Mouse (Mus musculus) ES-Bruce4 (cell line): ENCODE measurements around the gene Hist2h2aa2. TPM values are rescaled to one million over a fixed set of nuclear protein-coding genes. Genes with fewer than 3 reads are reported as not detected.
"Not testable (repeated sequence)": the region's sequence is repeated elsewhere in the genome, so short reads cannot be mapped to it uniquely, and the experiment has no call there.

Source experiments
- H3K27ac ChIP-seq: 2 replicates; pipeline ENCODE4 v1.5.1; 2012; ENCODE audit warnings: low read length, inconsistent platforms; ENCODE audit not compliant: insufficient read depth
- H3K27me3 ChIP-seq: 2 replicates; pipeline ENCODE4 v1.6.1; 2012; ENCODE audit warnings: mild to moderate bottlenecking, low read length, inconsistent platforms; ENCODE audit not compliant: control insufficient read depth, poor library complexity, insufficient read depth, severe bottlenecking
- H3K36me3 ChIP-seq: 2 replicates; pipeline ENCODE4 v1.6.1; 2012; ENCODE audit warnings: inconsistent platforms, mild to moderate bottlenecking, low read length, moderate library complexity; ENCODE audit not compliant: control insufficient read depth, poor library complexity, insufficient read depth, severe bottlenecking
- H3K4me1 ChIP-seq: one replicate; pipeline ENCODE4 v1.8.1; 2011; ENCODE audit warnings: low read length; ENCODE audit not compliant: control insufficient read depth, insufficient read depth
- H3K4me3 ChIP-seq: 2 replicates; pipeline ENCODE4 v1.5.1; 2011; ENCODE audit warnings: low read depth, mild to moderate bottlenecking, low read length
- H3K9ac ChIP-seq: 2 replicates; pipeline ENCODE4 v1.6.1; 2012; ENCODE audit warnings: low read depth, mild to moderate bottlenecking, inconsistent platforms; ENCODE audit not compliant: poor library complexity, severe bottlenecking
- H3K9me3 ChIP-seq: replicated peaks from 2 replicates; pipeline ENCODE4 v1.6.1; 2012; ENCODE audit warnings: mild to moderate bottlenecking, low read length, inconsistent platforms; ENCODE audit not compliant: control insufficient read depth, poor library complexity, insufficient read depth, severe bottlenecking
- CTCF ChIP-seq: IDR thresholded peaks from one replicate; pipeline ENCODE4 v1.8.1; 2011; ENCODE audit warnings: low read depth, low read length
- EP300 ChIP-seq: IDR thresholded peaks from 2 replicates; pipeline ENCODE4 v1.6.1; 2011; ENCODE audit warnings: low read depth, low read length; ENCODE audit not compliant: insufficient read depth
- POLR2A ChIP-seq: IDR thresholded peaks from one replicate; pipeline ENCODE4 v1.8.1; 2011; ENCODE audit warnings: low read length; ENCODE audit not compliant: insufficient read depth
- polyA plus RNA-seq: library from polyadenylated mRNA; stranded (reverse); fragments of >200 nt; gene quantifications from 2 replicates; pipeline ENCODE4 v1.2.4, GENCODE M21; 2011; ENCODE audit warnings: low read depth; ENCODE audit not compliant: missing spikeins, insufficient read depth, insufficient read length

The Hist2h2aa2 gene
- polyA plus RNA-seq, 1 experiment: 17.2 TPM

GRCm38 (mm10) chr3:96251787-96252186 lies 11.7 kb upstream of the Hist2h2aa2 start:
- H3K27ac ChIP-seq: no peak overlapping the region
- no peaks in the 10 kb centered on the region for H3K4me1 ChIP-seq
- TF ChIP-seq POLR2A (no peak), CTCF (no peak), EP300 (no peak)
- H3K9me3 ChIP-seq: no peaks in the 10 kb centered on the region
- H3K4me3 ChIP-seq: no peak overlapping the region
- H3K36me3 ChIP-seq: peaks cover 7% of the 10 kb centered on the region; the same call in 1 of the 2 replicates
- H3K27me3 ChIP-seq: no peaks in the 10 kb centered on the region
- no peak overlapping the region for H3K9ac ChIP-seq

GRCm38 (mm10) chr3:96250890-96251289 lies 10.8 kb upstream of the Hist2h2aa2 start:
- Histone ChIP-seq H3K9me3 (no peaks in the 10 kb centered on the region), H3K4me3 (no peak overlapping the region), H3K9ac (no peak overlapping the region), H3K36me3 (peaks cover 7% of the 10 kb centered on the region; the same call in 1 of the 2 replicates), H3K27ac (no peak overlapping the region), H3K4me1 (no peaks in the 10 kb centered on the region), H3K27me3 (no peaks in the 10 kb centered on the region)
- TF ChIP-seq POLR2A: no peak
- TF ChIP-seq EP300: no peak
- no peak for TF ChIP-seq CTCF

GRCm38 (mm10) chr3:96249034-96249345 lies 8.9 kb upstream of the Hist2h2aa2 start:
- no peaks in the 10 kb centered on the region for H3K27me3 ChIP-seq
- TF ChIP-seq CTCF: no peak
- no peak for TF ChIP-seq POLR2A
- no peak for TF ChIP-seq EP300
- H3K9ac ChIP-seq: peak overlapping the region; percentile 99; the same call in 1 of the 2 replicates
- H3K9me3 ChIP-seq: no peaks in the 10 kb centered on the region
- H3K36me3 ChIP-seq: peaks cover 7% of the 10 kb centered on the region; the same call in 1 of the 2 replicates
- no peak overlapping the region for H3K4me3 ChIP-seq
- H3K4me1 ChIP-seq: no peaks in the 10 kb centered on the region
- no peak overlapping the region for H3K27ac ChIP-seq

- Histone ChIP-seq H3K36me3 (peaks cover 7% of the 10 kb centered on the region; the same call in 1 of the 2 replicates), H3K27me3 (no peaks in the 10 kb centered on the region), H3K9me3 (no peaks in the 10 kb centered on the region), H3K4me1 (no peaks in the 10 kb centered on the region), H3K4me3 (peak overlapping the region; percentile 54), H3K27ac (peak overlapping the region; percentile 69), H3K9ac (peak overlapping the region; percentile 99)
- TF ChIP-seq CTCF (no peak), EP300 (no peak), POLR2A (no peak)
These were observed 8.3 kb upstream of the Hist2h2aa2 start for GRCm38 (mm10) chr3:96248141-96249033.

- TF ChIP-seq POLR2A: peak; percentile 25
- TF ChIP-seq EP300: no peak
- peaks cover 7% of the 10 kb centered on the region; the same call in 1 of the 2 replicates for H3K36me3 ChIP-seq
- no peaks in the 10 kb centered on the region for H3K4me1 ChIP-seq
- H3K27ac ChIP-seq: peak overlapping the region; percentile 88
- H3K4me3 ChIP-seq: peak overlapping the region; percentile 87
- no peaks in the 10 kb centered on the region for H3K27me3 ChIP-seq
- no peaks in the 10 kb centered on the region for H3K9me3 ChIP-seq
- peak overlapping the region; percentile 99 for H3K9ac ChIP-seq
These were observed 7.5 kb upstream of the Hist2h2aa2 start for GRCm38 (mm10) chr3:96247356-96248140.

- not testable (repeated sequence) for H3K27me3 ChIP-seq, H3K36me3 ChIP-seq, H3K9me3 ChIP-seq, H3K4me1 ChIP-seq
- Histone ChIP-seq H3K4me3 (peak within 1 kb of the TSS; percentile 87), H3K27ac (peak within 1 kb of the TSS; percentile 88), H3K9ac (peak within 1 kb of the TSS; percentile 99)
These were observed 6.4 kb upstream of the Hist2h2aa2 start, which contains the start of gene Hist2h3c1 for GRCm38 (mm10) chr3:96246427-96246856. Gene Hist2h3c1, plus strand, starts transcription at chr3:96246685.

- H3K27ac ChIP-seq: peak overlapping the region; percentile 85
These were observed 5.9 kb upstream of the Hist2h2aa2 start for GRCm38 (mm10) chr3:96246018-96246417.

More at GRCm38 (mm10) chr3:96246018-96246417, 5.9 kb upstream of the Hist2h2aa2 start:
- not testable (repeated sequence) for H3K9me3 ChIP-seq, H3K4me1 ChIP-seq, H3K27me3 ChIP-seq, H3K36me3 ChIP-seq
- Histone ChIP-seq H3K4me3 (peak overlapping the region; percentile 77), H3K9ac (peak overlapping the region; percentile 66; the same call in 1 of the 2 replicates)
